8 mouse cellular contexts compared by ENCODE assay signal in genomic region chr2:126931784-126932183, GRCm38 (mm10). TPM values are rescaled to one million over a fixed set of nuclear protein-coding genes. Genes with fewer than 3 reads are reported as not detected.
A peak's percentile ranks its signal among the peaks of the same experiment; 100 is the strongest.
DNase-seq lines count a peak whose midpoint lies in the region; ATAC-seq and TF ChIP-seq lines count a peak whose summit lies in the region.

No protein-coding gene starts in this region.

- no peak overlapping the region for H3K27ac ChIP-seq in heart, embryonic 11.5 days (ENCODE audit: low read depth, low read length)
- no peak overlapping the region for H3K27ac ChIP-seq in hindbrain, embryonic 13.5 days
- H3K27ac ChIP-seq in macrophage, result peak overlapping the region; percentile 93; the same call in 1 of the 2 replicates
- no peak overlapping the region for H3K27ac ChIP-seq in thymus, adult 2 months (ENCODE audit: control insufficient read depth, insufficient read depth, low read length)

- 0 out of 2 replicates have a peak, but pooled peaks cover under 1% of the 10 kb centered on the region for H3K36me3 ChIP-seq in heart, embryonic 11.5 days (ENCODE audit: control insufficient read depth, insufficient read depth, low read length)
- H3K36me3 ChIP-seq in E14TG2a.4 (ENCODE audit: insufficient read depth, low read length), result no peaks in the 10 kb centered on the region
- peaks cover 6% of the 10 kb centered on the region for H3K36me3 ChIP-seq in hindbrain, embryonic 13.5 days
- H3K36me3 ChIP-seq in macrophage (ENCODE audit: inconsistent target), result peaks cover 13% of the 10 kb centered on the region
- 0 out of 2 replicates have a peak, but pooled peaks cover 3% of the 10 kb centered on the region for H3K36me3 ChIP-seq in thymus, adult 2 months (ENCODE audit: control insufficient read depth, insufficient read depth, low read length)

- H3K79me2 ChIP-seq in macrophage (ENCODE audit: inconsistent target), result peaks cover 55% of the 10 kb centered on the region

- intact Hi-C loops in heart, postnatal 25 days (cut with DNase I), result loop anchor here (1.0 to 2.0 kb wide), 2 partner anchors 55 to 64 kb away; partner anchors contain the start of gene Trpm7

- DNase-seq in heart, postnatal 25 days (ENCODE audit: low spot score), result no peak
- no peak for DNase-seq in thymus, postnatal 25 days
- DNase-seq in thymus, adult 2 months, result no peak

- WGBS in heart, embryonic 11.5 days (ENCODE audit: insufficient replicate concordance), result 53% methylated on average over 4 of the region's 4 CpGs
- 52% methylated on average over 4 of the region's 4 CpGs for WGBS in hindbrain, embryonic 13.5 days
- 49% methylated on average over 4 of the region's 4 CpGs for WGBS in macrophage (ENCODE audit: missing documents)
- 68% methylated on average over 4 of the region's 4 CpGs for WGBS in thymus, adult 2 months

- TF ChIP-seq CTCF in E14TG2a.4 (conservative IDR thresholded peaks at IDR 0.05; ENCODE audit: low read length), result no peak
- no peak for TF ChIP-seq CTCF in thymus, adult 2 months (IDR thresholded peaks at IDR 0.05; ENCODE audit: borderline replicate concordance, control insufficient read depth, extremely low read depth, insufficient read depth, low read length, poor library complexity)

- H3K9me3 ChIP-seq in heart, embryonic 11.5 days (replicated peaks; ENCODE audit: control insufficient read depth, low read length), result no peaks in the 10 kb centered on the region
- no peaks in the 10 kb centered on the region for H3K9me3 ChIP-seq in E14TG2a.4 (ENCODE audit: low read length)
- H3K9me3 ChIP-seq in hindbrain, embryonic 13.5 days, result no peaks in the 10 kb centered on the region

- peak overlapping the region; percentile 73 for H3K4me3 ChIP-seq in heart, embryonic 11.5 days (ENCODE audit: low read depth, low read length)
- peak overlapping the region; percentile 87 for H3K4me3 ChIP-seq in E14TG2a.4 (replicated peaks; ENCODE audit: low read length)
- peak overlapping the region; percentile 55 for H3K4me3 ChIP-seq in hindbrain, embryonic 13.5 days
- peak overlapping the region; percentile 91 for H3K4me3 ChIP-seq in macrophage (ENCODE audit: inconsistent target)
- no peak overlapping the region for H3K4me3 ChIP-seq in thymus, adult 2 months (ENCODE audit: control insufficient read depth, insufficient read depth, low read length)

- ATAC-seq in heart, embryonic 11.5 days (replicated peaks; ENCODE audit: insufficient number of reproducible peaks, low FRiP score, low TSS enrichment), result no peak
- no peak for ATAC-seq in hindbrain, embryonic 13.5 days (ENCODE audit: low FRiP score)
- no peak for ATAC-seq in megakaryocyte-erythroid progenitor cell, adult 5-6 weeks (replicated peaks; ENCODE audit: low FRiP score, low TSS enrichment, poor library complexity, severe bottlenecking)

- no peaks in the 10 kb centered on the region for H3K27me3 ChIP-seq in heart, embryonic 11.5 days (ENCODE audit: control insufficient read depth, insufficient read depth, low read length)
- H3K27me3 ChIP-seq in E14TG2a.4 (ENCODE audit: insufficient read depth, low read length), result no peaks in the 10 kb centered on the region; the same call in 1 of the 2 replicates
- 0 out of 2 replicates have a peak, but pooled peaks cover 2% of the 10 kb centered on the region for H3K27me3 ChIP-seq in hindbrain, embryonic 13.5 days
- H3K27me3 ChIP-seq in thymus, adult 2 months (ENCODE audit: control insufficient read depth, insufficient read depth, low read length), result no peaks in the 10 kb centered on the region

- no peak overlapping the region for H3K9ac ChIP-seq in heart, embryonic 11.5 days (ENCODE audit: low read depth, low read length)
- H3K9ac ChIP-seq in hindbrain, embryonic 13.5 days, result peak overlapping the region; percentile 78; the same call in 1 of the 2 replicates

- peaks cover 2% of the 10 kb centered on the region; the same call in 1 of the 2 replicates for H3K4me1 ChIP-seq in heart, embryonic 11.5 days (ENCODE audit: control insufficient read depth, insufficient read depth, low read length)
- H3K4me1 ChIP-seq in E14TG2a.4 (replicated peaks; ENCODE audit: low read depth, low read length), result peaks cover 19% of the 10 kb centered on the region
- peaks cover 16% of the 10 kb centered on the region for H3K4me1 ChIP-seq in hindbrain, embryonic 13.5 days (replicated peaks)
- H3K4me1 ChIP-seq in thymus, adult 2 months (replicated peaks; ENCODE audit: control insufficient read depth, insufficient read depth, low read length), result no peaks in the 10 kb centered on the region

- TF ChIP-seq POLR2A in thymus, adult 2 months (IDR thresholded peaks at IDR 0.05; ENCODE audit: control insufficient read depth, extremely low read depth, insufficient read depth, low read length, poor library complexity), result no peak

- H3K4me2 ChIP-seq in heart, embryonic 11.5 days, result peak overlapping the region; percentile 68
- peak overlapping the region; percentile 71 for H3K4me2 ChIP-seq in hindbrain, embryonic 13.5 days

RNA-seq across cellular contexts. Expression of gene Sppl2a, which starts 1.3 kb away (rescaled TPM):
- 32.1 and 36.4 TPM in 2 replicates for polyA plus RNA-seq in heart, embryonic 11.5 days (2014; fragmentation: Nextera tagmentation; extraction: Ambion mirVana)
- 10 to 100 TPM; 45.3 to 53.2 TPM for total RNA-seq in heart, postnatal 25 days (2021)
- polyA plus RNA-seq in hindbrain, embryonic 13.5 days (2015; fragmentation: Nextera tagmentation; extraction: Ambion mirVana), result 34.5 and 35.7 TPM in 2 replicates
- total RNA-seq in macrophage (2018; cell fraction: chromatin; rRNA removed), result 100 to 1,000 TPM in 24 of 26 experiments, 10 to 100 TPM in 2; 82.3 to 373 (median 211) TPM
- 100 to 1,000 TPM in 21 of 26 experiments, 10 to 100 TPM in 5; 73.1 to 272 (median 146) TPM for total RNA-seq in macrophage (2018; cell fraction: cytosol; rRNA removed)
- total RNA-seq in macrophage (2018; cell fraction: nucleus; rRNA removed), result 100 to 1,000 TPM; 123 to 444 (median 305) TPM
- 64.1 to 120 TPM (median 88.4 TPM) in 3 replicates for polyA plus RNA-seq in macrophage (2018)
- polyA plus RNA-seq in thymus, adult 2 months (2012; rRNA removed), result 23.4 and 24.3 TPM in 2 replicates
- total RNA-seq in megakaryocyte-erythroid progenitor cell, adult 5-6 weeks (2014; fragmentation: Nextera tagmentation), result 40.2 and 44.1 TPM in 2 replicates
- 36.9 and 41.0 TPM in 2 replicates for total RNA-seq in megakaryocyte-erythroid progenitor cell, adult 5-6 weeks (2017)

RNA-seq across cellular contexts. Expression of gene Trpm7, which starts 55.8 kb away (rescaled TPM):
- 39.4 and 49.9 TPM in 2 replicates for polyA plus RNA-seq in heart, embryonic 11.5 days (2014; fragmentation: Nextera tagmentation; extraction: Ambion mirVana)
- 10 to 100 TPM; 24.9 to 30.8 TPM for total RNA-seq in heart, postnatal 25 days (2021)
- polyA plus RNA-seq in hindbrain, embryonic 13.5 days (2015; fragmentation: Nextera tagmentation; extraction: Ambion mirVana), result 36.9 and 40.4 TPM in 2 replicates
- total RNA-seq in macrophage (2018; cell fraction: chromatin; rRNA removed), result 100 to 1,000 TPM; 195 to 331 (median 253) TPM
- total RNA-seq in macrophage (2018; cell fraction: cytosol; rRNA removed), result 10 to 100 TPM; 29.6 to 55.7 (median 38.3) TPM
- 100 to 1,000 TPM in 24 of 26 experiments, 10 to 100 TPM in 2; 98.9 to 270 (median 163) TPM for total RNA-seq in macrophage (2018; cell fraction: nucleus; rRNA removed)
- 30.5 to 53.0 TPM (median 38.3 TPM) in 3 replicates for polyA plus RNA-seq in macrophage (2018)
- polyA plus RNA-seq in thymus, adult 2 months (2012; rRNA removed), result 10.3 and 11.6 TPM in 2 replicates
- total RNA-seq in megakaryocyte-erythroid progenitor cell, adult 5-6 weeks (2014; fragmentation: Nextera tagmentation), result 72.4 and 74.8 TPM in 2 replicates
- 69.3 and 121 TPM in 2 replicates for total RNA-seq in megakaryocyte-erythroid progenitor cell, adult 5-6 weeks (2017)
